Mouse (Mus musculus) testis, adult 2 months (tissue): ENCODE results near the gene Olfr284.

Source experiments
- CTCF ChIP-seq: fragments of 200-500 bp; IDR thresholded peaks from 2 replicates; pipeline ENCODE4 v1.5.1; 2012; ENCODE audit warnings: low read depth, mild to moderate bottlenecking, inconsistent platforms, low read length, moderate library complexity; ENCODE audit not compliant: control insufficient read depth, insufficient read depth, insufficient replicate concordance
- POLR2A ChIP-seq: fragments of 200-500 bp; IDR thresholded peaks from 2 replicates; pipeline ENCODE4 v1.6.1; 2012; ENCODE audit warnings: low read depth, mild to moderate bottlenecking, inconsistent platforms, low read length, moderate library complexity; ENCODE audit not compliant: control insufficient read depth

GRCm38 (mm10) chr15:98315703-98316102, 25.1 kb downstream of the Olfr284 start:
- TF ChIP-seq POLR2A: no peak
- no peak for TF ChIP-seq CTCF
